Mouse (Mus musculus): ENCODE measurements around the gene Vmn2r124. TPM values are rescaled to one million over a fixed set of nuclear protein-coding genes. Genes with fewer than 3 reads are reported as not detected.

Gene Vmn2r124
- not detected for total RNA-seq (2023)

GRCm38 (mm10) chr17:18049124-18049523 is at the start of gene Vmn2r124:
TSS of gene Vmn2r124 (plus strand) at chr17:18049424.

GRCm38 (mm10) chr17:18021433-18021832 is 27.8 kb upstream of the Vmn2r124 start, which contains the start of gene Fpr-rs4:
TSS of gene Fpr-rs4 (plus strand) at chr17:18021733.

DNA sequence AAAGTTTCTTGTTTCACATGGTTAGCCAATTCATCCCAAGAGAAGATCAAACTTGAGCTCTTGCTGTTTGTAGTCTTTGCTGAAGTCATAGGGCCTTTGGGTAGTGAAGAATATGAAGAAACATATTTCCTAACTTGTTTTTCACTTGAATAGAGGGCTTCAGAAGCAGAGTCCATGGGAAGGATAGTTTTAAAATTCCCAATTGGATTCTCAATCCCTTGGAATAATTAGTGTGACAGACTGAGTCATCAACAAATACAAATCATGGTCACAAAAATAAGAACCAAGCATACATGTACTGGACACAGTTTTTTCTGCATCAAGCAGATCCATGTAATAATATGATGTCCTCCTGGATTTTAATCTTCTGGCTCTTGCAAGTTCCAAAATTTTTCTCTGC is 35.5 kb downstream of the Vmn2r124 start, which contains the start of gene Vmn2r91:
Gene Vmn2r91 (plus strand): TSS at position 301 of the 400 bp plus-strand sequence.

Other genes starting within 250 kb of the Vmn2r124 start
- 1 to 10 TPM; 4.1 to 4.5 TPM for gene Spaca6, start 222.3 kb upstream of the Vmn2r124 start, total RNA-seq (2023)
- under 1 TPM in 1 of 2 experiments, not detected in 1; 0.24 TPM for gene Has1, start 194.2 kb upstream of the Vmn2r124 start, total RNA-seq (2023)
- gene Fpr1, start 165.5 kb upstream of the Vmn2r124 start, total RNA-seq (2023): 100 to 1,000 TPM; 216 to 244 TPM
- 100 to 1,000 TPM; 343 to 403 TPM for gene Fpr2, start 161.6 kb upstream of the Vmn2r124 start, total RNA-seq (2023)
- under 1 TPM in 1 of 2 experiments, not detected in 1; 0.37 TPM for gene Fpr3, start 161.6 kb upstream of the Vmn2r124 start, total RNA-seq (2023)
- gene Fpr-rs4, start 27.7 kb upstream of the Vmn2r124 start, total RNA-seq (2023): not detected
- not detected for gene Vmn2r91, start 35.6 kb downstream of the Vmn2r124 start, total RNA-seq (2023)
- not detected for gene Vmn2r92, start 102.5 kb downstream of the Vmn2r124 start, total RNA-seq (2023)
- not detected for gene Vmn2r94, start 228.3 kb downstream of the Vmn2r124 start, total RNA-seq (2023)
- gene Vmn2r93, start 248.7 kb downstream of the Vmn2r124 start, total RNA-seq (2023): not detected

Data from neutrophil, adult 83 days (primary cell).